Mouse (Mus musculus): ENCODE measurements around the gene Ankrd11. TPM values are rescaled to one million over a fixed set of nuclear protein-coding genes. Genes with fewer than 3 reads are reported as not detected.

Gene Ankrd11
- polyA plus RNA-seq, 1 experiment from 2014 or later = 46.5 TPM

- ATAC-seq = peak; percentile 61; the same call in 1 of the 2 replicates
- 35% methylated on average over 3 of the region's 3 CpGs for WGBS
- H3K9me3 ChIP-seq (ENCODE audit: low read length) = no peaks in the 10 kb centered on the region
- TF ChIP-seq CTCF (IDR thresholded peaks at IDR 0.05) = no peak
- TF ChIP-seq EP300 (IDR thresholded peaks at IDR 0.05) = peak; percentile 66
- H3K36me3 ChIP-seq (ENCODE audit: insufficient read depth, low read length) = no peaks in the 10 kb centered on the region
- H3K27me3 ChIP-seq (replicated peaks; ENCODE audit: insufficient read depth, low read length) = no peaks in the 10 kb centered on the region
- DNase-seq (ENCODE audit: low spot score) = peak; percentile 40
- H3K27ac ChIP-seq (ENCODE audit: low read length) = 0 out of 2 replicates have a peak overlapping the region, but pooled peaks have one; percentile 29
- no peak overlapping the region for H3K4me2 ChIP-seq (replicated peaks; ENCODE audit: low read depth, low read length)
- H3K9ac ChIP-seq (replicated peaks; ENCODE audit: low read depth) = no peak overlapping the region
- H3K4me1 ChIP-seq (ENCODE audit: insufficient read depth, low read depth, low read length) = peaks cover 25% of the 10 kb centered on the region; the same call in 1 of the 2 replicates
- H3K4me3 ChIP-seq (ENCODE audit: low read depth, low read length) = no peak overlapping the region
These were observed 106.2 kb downstream of the Ankrd11 start for GRCm38 (mm10) chr8:122935912-122936311.

GRCm38 (mm10) chr8:122935118-122935517, 107.0 kb downstream of the Ankrd11 start:
- H3K4me1 ChIP-seq (ENCODE audit: insufficient read depth, low read depth, low read length) = peaks cover 25% of the 10 kb centered on the region; the same call in 1 of the 2 replicates
- DNase-seq (ENCODE audit: low spot score) (no peak), ATAC-seq (no peak)

GRCm38 (mm10) chr8:122933973-122934372, 108.1 kb downstream of the Ankrd11 start:
- no peaks in the 10 kb centered on the region for H3K9me3 ChIP-seq (ENCODE audit: low read length)
- no peaks in the 10 kb centered on the region for H3K27me3 ChIP-seq (replicated peaks; ENCODE audit: insufficient read depth, low read length)
- H3K4me2 ChIP-seq (replicated peaks; ENCODE audit: low read depth, low read length) = no peak overlapping the region
- peaks cover 25% of the 10 kb centered on the region; the same call in 1 of the 2 replicates for H3K4me1 ChIP-seq (ENCODE audit: insufficient read depth, low read depth, low read length)
- TF ChIP-seq CTCF (IDR thresholded peaks at IDR 0.05) (no peak), EP300 (IDR thresholded peaks at IDR 0.05) (no peak)
- H3K36me3 ChIP-seq (ENCODE audit: insufficient read depth, low read length) = no peaks in the 10 kb centered on the region
- H3K27ac ChIP-seq (ENCODE audit: low read length) = no peak overlapping the region
- H3K4me3 ChIP-seq (ENCODE audit: low read depth, low read length) = no peak overlapping the region
- DNase-seq (ENCODE audit: low spot score) (peak; percentile 28), ATAC-seq (no peak)
- no peak overlapping the region for H3K9ac ChIP-seq (replicated peaks; ENCODE audit: low read depth)

More at GRCm38 (mm10) chr8:122935118-122935517, 107.0 kb downstream of the Ankrd11 start:
- no peak overlapping the region for H3K9ac ChIP-seq (replicated peaks; ENCODE audit: low read depth)
- H3K9me3 ChIP-seq (ENCODE audit: low read length) = no peaks in the 10 kb centered on the region
- TF ChIP-seq CTCF (IDR thresholded peaks at IDR 0.05) (no peak), EP300 (IDR thresholded peaks at IDR 0.05) (no peak)
- H3K4me3 ChIP-seq (ENCODE audit: low read depth, low read length) = no peak overlapping the region
- no peaks in the 10 kb centered on the region for H3K27me3 ChIP-seq (replicated peaks; ENCODE audit: insufficient read depth, low read length)
- H3K4me2 ChIP-seq (replicated peaks; ENCODE audit: low read depth, low read length) = no peak overlapping the region
- no peaks in the 10 kb centered on the region for H3K36me3 ChIP-seq (ENCODE audit: insufficient read depth, low read length)
- 94% methylated on average over 1 of the region's 1 CpGs for WGBS
- no peak overlapping the region for H3K27ac ChIP-seq (ENCODE audit: low read length)

- peaks cover 21% of the 10 kb centered on the region; the same call in 1 of the 2 replicates for H3K4me1 ChIP-seq (ENCODE audit: insufficient read depth, low read depth, low read length)
- no peak overlapping the region for H3K4me3 ChIP-seq (ENCODE audit: low read depth, low read length)
- no peaks in the 10 kb centered on the region for H3K36me3 ChIP-seq (ENCODE audit: insufficient read depth, low read length)
- no peak overlapping the region for H3K9ac ChIP-seq (replicated peaks; ENCODE audit: low read depth)
- no peak overlapping the region for H3K4me2 ChIP-seq (replicated peaks; ENCODE audit: low read depth, low read length)
- DNase-seq (ENCODE audit: low spot score) = no peak
- TF ChIP-seq EP300 (IDR thresholded peaks at IDR 0.05) (no peak), CTCF (IDR thresholded peaks at IDR 0.05) (no peak)
- no peak for ATAC-seq
- H3K9me3 ChIP-seq (ENCODE audit: low read length) = no peaks in the 10 kb centered on the region
- H3K27me3 ChIP-seq (replicated peaks; ENCODE audit: insufficient read depth, low read length) = no peaks in the 10 kb centered on the region
- WGBS = 50% methylated on average over 2 of the region's 2 CpGs
- no peak overlapping the region for H3K27ac ChIP-seq (ENCODE audit: low read length)
These were observed 109.5 kb downstream of the Ankrd11 start for GRCm38 (mm10) chr8:122932561-122932959.

- H3K27me3 ChIP-seq (replicated peaks; ENCODE audit: insufficient read depth, low read length) = no peaks in the 10 kb centered on the region
- H3K27ac ChIP-seq (ENCODE audit: low read length) = 0 out of 2 replicates have a peak overlapping the region, but pooled peaks have one; percentile 4
- DNase-seq (ENCODE audit: low spot score) (peak; percentile 29), ATAC-seq (no peak)
- no peak overlapping the region for H3K4me2 ChIP-seq (replicated peaks; ENCODE audit: low read depth, low read length)
- TF ChIP-seq CTCF (IDR thresholded peaks at IDR 0.05) = no peak
- TF ChIP-seq EP300 (IDR thresholded peaks at IDR 0.05) = no peak
- WGBS = 38% methylated on average over 3 of the region's 3 CpGs
- peaks cover 21% of the 10 kb centered on the region; the same call in 1 of the 2 replicates for H3K4me1 ChIP-seq (ENCODE audit: insufficient read depth, low read depth, low read length)
- H3K36me3 ChIP-seq (ENCODE audit: insufficient read depth, low read length) = no peaks in the 10 kb centered on the region
- no peak overlapping the region for H3K9ac ChIP-seq (replicated peaks; ENCODE audit: low read depth)
- no peak overlapping the region for H3K4me3 ChIP-seq (ENCODE audit: low read depth, low read length)
- no peaks in the 10 kb centered on the region for H3K9me3 ChIP-seq (ENCODE audit: low read length)
These were observed 110.1 kb downstream of the Ankrd11 start for GRCm38 (mm10) chr8:122931834-122932560.

- Histone ChIP-seq H3K27ac (ENCODE audit: low read length) (peak overlapping the region; percentile 38; the same call in 1 of the 2 replicates), H3K36me3 (ENCODE audit: insufficient read depth, low read length) (no peaks in the 10 kb centered on the region), H3K4me2 (replicated peaks; ENCODE audit: low read depth, low read length) (no peak overlapping the region), H3K27me3 (replicated peaks; ENCODE audit: insufficient read depth, low read length) (no peaks in the 10 kb centered on the region), H3K9me3 (ENCODE audit: low read length) (no peaks in the 10 kb centered on the region), H3K4me1 (ENCODE audit: insufficient read depth, low read depth, low read length) (peaks cover 17% of the 10 kb centered on the region; the same call in 1 of the 2 replicates), H3K4me3 (ENCODE audit: low read depth, low read length) (no peak overlapping the region), H3K9ac (replicated peaks; ENCODE audit: low read depth) (no peak overlapping the region)
- TF ChIP-seq CTCF (IDR thresholded peaks at IDR 0.05) (no peak), EP300 (IDR thresholded peaks at IDR 0.05) (no peak)
- no peak for ATAC-seq
- no peak for DNase-seq (ENCODE audit: low spot score)
- WGBS = 73% methylated on average over 7 of the region's 7 CpGs
These were observed 113.3 kb downstream of the Ankrd11 start for GRCm38 (mm10) chr8:122928631-122929224.
